Mouse (Mus musculus): ENCODE data around the gene Cyp20a1.

- TF ChIP-seq POLR2A (IDR thresholded peaks at IDR 0.05; ENCODE audit: low read depth, low read length) (no peak), CTCF (IDR thresholded peaks at IDR 0.05; ENCODE audit: extremely low read depth, insufficient read depth, insufficient read length, insufficient replicate concordance) (no peak)
Observed at GRCm38 (mm10) chr1:60428341-60428740, 85.2 kb downstream of the Cyp20a1 start.
